Mouse (Mus musculus): ENCODE results near the gene Car10. TPM values are rescaled to one million over a fixed set of nuclear protein-coding genes. Genes with fewer than 3 reads are reported as not detected.
A peak's percentile ranks its signal among the peaks of the same experiment; 100 is the strongest.

Car10 gene
- total RNA-seq (2021): not detected
- long read RNA-seq, experiment 1: 0 reads
- long read RNA-seq, experiment 2: 0 reads

GRCm38 (mm10) chr11:93097941-93098828 lies at the start of gene Car10:
TSS of gene Car10 (plus strand) at chr11:93098028.
- DNase-seq: no peak

- DNase-seq: no peak
Observed at GRCm38 (mm10) chr11:93065021-93065420, 32.8 kb upstream of the Car10 start.

GRCm38 (mm10) chr11:93065656-93066181 lies 32.1 kb upstream of the Car10 start:
- no peak for DNase-seq

- DNase-seq: no peak
Observed at GRCm38 (mm10) chr11:93095588-93095987, 2.2 kb upstream of the Car10 start.

DNA sequence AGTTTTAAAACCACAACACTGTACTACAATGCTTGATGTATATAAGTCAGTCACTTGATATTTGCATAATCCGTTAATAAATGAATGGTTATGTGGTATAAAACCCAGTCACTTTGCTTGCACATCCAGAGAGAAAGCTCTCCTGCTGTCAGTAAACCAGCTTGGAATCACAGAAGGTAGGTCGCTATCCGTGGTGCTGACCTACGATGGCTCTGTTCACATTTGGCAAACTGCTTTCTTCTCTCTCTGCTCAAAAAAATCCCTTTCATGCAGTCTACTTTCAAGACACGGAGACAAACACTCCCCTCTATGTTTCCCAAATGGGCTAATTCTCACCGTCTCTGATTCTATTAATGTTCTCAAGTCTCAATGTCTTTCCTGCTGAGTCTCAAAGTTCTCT lies 827 bp upstream of the Car10 start:
- peak in 1 of 2 experiments; percentile 10 for DNase-seq

GRCm38 (mm10) chr11:93097431-93097851 lies 387 bp upstream of the Car10 start:
- no peak for DNase-seq

- DNase-seq: no peak
Observed at GRCm38 (mm10) chr11:93098933-93099381, 1.1 kb downstream of the Car10 start.

GRCm38 (mm10) chr11:93099431-93100370 lies 1.9 kb downstream of the Car10 start:
- no peak for DNase-seq

DNA sequence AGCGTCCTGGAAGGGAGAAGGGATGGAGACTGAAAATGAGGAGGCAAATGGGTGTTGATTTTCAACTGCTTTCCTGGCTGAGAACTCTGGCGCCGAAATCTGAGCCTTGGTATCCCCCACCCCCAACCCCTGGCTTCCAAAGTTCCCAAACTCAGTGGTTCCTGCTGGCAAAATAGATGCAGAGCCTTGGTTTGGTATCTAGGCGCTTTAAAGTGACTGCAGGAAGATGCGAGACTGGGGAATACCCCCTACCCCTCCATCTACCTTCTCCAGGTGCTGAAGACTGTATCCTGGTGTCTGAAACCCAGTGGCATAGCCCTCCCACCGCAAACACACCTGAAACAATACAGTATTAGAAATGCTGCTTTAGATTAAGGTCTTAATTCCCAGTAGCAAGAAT lies 2.8 kb downstream of the Car10 start:
- DNase-seq: no peak

GRCm38 (mm10) chr11:93101106-93101505 lies 3.3 kb downstream of the Car10 start:
- DNase-seq: no peak

DNA sequence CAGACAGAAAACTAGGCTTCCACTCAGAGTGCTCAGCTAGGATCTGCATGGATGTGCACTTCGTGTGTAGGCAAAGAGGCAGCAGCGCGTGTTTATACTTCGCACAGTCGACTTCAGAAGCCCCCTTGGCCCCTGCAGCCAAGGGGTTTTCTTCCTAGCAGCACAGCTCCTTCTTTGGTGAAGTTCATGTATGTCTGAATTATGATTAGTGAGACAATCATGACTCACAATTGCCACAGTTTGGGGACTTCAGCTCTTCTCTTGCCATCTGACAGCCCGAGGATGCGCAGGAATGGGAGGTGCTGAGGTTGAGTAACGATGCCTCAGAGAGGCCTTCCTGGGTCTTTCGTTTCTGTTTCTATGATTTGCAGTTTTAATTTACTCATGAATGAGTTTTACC lies 4.5 kb downstream of the Car10 start:
- DNase-seq: no peak

- no peak for DNase-seq
Observed at GRCm38 (mm10) chr11:93103101-93103815, 5.4 kb downstream of the Car10 start.

GRCm38 (mm10) chr11:93109451-93109850 lies 11.6 kb downstream of the Car10 start:
- DNase-seq: peak; percentile 7 to 34

- no peak for DNase-seq
Observed at GRCm38 (mm10) chr11:93120766-93121415, 23.1 kb downstream of the Car10 start.

- no peak for DNase-seq
Observed at GRCm38 (mm10) chr11:93123691-93124090, 25.9 kb downstream of the Car10 start.

DNA sequence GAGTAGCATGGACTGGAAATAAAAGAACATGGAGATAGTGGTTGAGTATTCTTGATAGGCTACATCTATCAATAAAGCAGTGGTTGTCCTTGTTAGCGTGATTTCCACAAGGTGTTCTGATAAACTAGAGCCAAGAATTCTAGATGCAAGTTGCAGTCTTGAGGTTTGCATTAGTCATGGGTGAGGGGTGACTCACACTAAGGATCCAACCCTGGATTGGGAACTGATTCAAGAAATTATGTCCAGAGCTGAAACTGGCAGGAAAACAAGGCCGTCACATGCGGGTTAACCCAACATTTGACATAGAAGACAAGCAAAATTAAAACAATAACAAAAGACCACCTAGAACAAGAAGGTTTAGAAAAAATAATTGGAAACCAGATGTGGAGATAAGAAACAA lies 28.6 kb downstream of the Car10 start:
- no peak for DNase-seq

GRCm38 (mm10) chr11:93128481-93128880 lies 30.7 kb downstream of the Car10 start:
- no peak for DNase-seq

DNA sequence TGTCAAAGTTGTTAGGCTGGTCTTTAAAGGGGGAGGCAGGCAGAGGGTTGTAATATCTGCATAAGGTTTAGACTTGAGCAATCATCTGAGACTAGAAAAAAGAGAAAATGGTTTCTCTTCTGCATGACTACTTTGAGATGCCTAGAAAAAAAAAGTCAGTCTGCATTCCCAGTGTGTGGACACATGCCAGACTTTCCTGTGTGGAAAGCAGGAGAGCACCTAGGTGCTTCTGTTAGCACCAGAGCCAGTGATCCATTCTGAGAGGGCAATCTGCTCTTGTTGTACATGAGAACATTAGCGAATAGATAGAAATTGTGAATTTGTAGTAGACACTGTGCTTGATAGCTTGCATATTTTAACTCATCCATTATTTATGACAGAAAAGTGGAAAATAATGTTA lies 40.0 kb downstream of the Car10 start:
- DNase-seq: no peak

DNA sequence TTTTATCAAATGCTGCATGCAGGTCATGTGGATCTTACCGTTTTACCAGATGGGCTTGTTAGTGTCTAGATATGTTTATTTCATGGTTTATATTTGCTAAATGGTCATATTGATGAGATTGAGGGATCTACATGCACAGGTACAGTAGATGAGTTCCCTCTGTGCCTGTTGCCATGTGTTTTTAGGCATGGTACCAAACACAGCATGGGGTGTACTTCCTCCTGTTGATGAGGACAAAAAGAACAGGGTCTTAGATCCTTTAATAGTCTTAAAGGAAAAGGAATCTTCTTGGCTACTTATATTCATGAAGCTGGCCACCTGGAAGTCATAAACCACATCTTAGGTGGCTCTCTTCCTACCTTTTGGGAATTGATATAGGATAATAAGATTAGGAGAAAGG lies 43.9 kb downstream of the Car10 start:
- DNase-seq: no peak

DNA sequence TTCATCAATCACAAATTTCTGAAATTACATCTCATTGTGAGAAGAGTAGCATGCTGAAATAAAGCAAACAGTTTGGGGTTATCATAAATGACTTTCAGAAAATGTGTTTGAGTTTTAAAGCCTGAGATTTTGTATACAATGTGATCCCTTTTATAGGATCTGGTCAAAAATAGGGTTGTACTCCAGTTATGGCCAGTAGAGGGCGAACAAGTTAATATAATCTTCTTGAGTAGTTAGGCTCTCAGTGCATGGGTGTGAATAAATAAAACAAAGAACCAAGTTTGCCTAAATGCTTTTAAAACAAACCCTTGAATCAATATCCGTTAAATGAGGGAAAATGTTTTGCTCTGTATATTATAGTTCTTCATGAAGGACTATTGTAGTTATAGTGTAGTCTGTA lies 46.7 kb downstream of the Car10 start:
- DNase-seq: peak; percentile 2 to 32

DNA sequence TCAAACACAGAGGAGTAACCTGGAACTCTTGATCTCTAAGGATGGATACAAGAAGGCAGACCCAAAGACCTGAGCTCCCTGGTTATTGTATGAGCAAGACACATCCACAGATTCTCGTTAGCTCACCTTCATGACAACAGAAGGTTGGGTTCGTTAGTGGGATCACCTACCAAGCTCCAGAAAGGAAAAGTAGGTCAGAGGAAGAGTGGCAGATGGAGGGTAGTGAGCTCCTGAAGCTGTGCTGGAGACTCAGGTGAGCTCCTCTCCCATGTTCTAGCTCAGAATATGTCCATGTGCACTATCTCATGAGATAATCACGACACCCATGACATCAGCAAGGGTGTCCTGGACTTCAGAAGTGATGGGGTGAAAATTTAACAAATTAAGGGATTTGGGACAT lies 57.1 kb downstream of the Car10 start:
- no peak for DNase-seq
